Mouse (Mus musculus): ENCODE measurements at regions not wholly inside any gene's neighbourhood (a gene's known extent, or its start where the extent isn't known, plus 50 kb on each side); places are given as distances from the start of the nearest gene placed in this dataset.

- peak overlapping the region; percentile 24; the same call in 1 of the 2 replicates for H3K27ac ChIP-seq
- H3K27me3 ChIP-seq, result no peaks in the 10 kb centered on the region
- H3K4me3 ChIP-seq, result peak overlapping the region; percentile 20; the same call in 1 of the 2 replicates
- H3K36me3 ChIP-seq, result no peaks in the 10 kb centered on the region
- 33% methylated on average over 9 of the region's 9 CpGs for WGBS
- ATAC-seq (replicated peaks; ENCODE audit: insufficient number of reproducible peaks, insufficient read depth, low FRiP score, low read depth), result no peak; the same call in 1 of the 2 replicates
- H3K9me3 ChIP-seq (replicated peaks), result no peaks in the 10 kb centered on the region
- H3K4me1 ChIP-seq (replicated peaks), result peaks cover 13% of the 10 kb centered on the region
- H3K4me2 ChIP-seq, result peak overlapping the region; percentile 58
- no peak overlapping the region for H3K9ac ChIP-seq
These were observed 84.4 kb upstream of the Cxadr start for GRCm38 (mm10) chr16:78216752-78217351.

- Histone ChIP-seq H3K9ac (no peak overlapping the region), H3K4me3 (no peak overlapping the region), H3K4me1 (replicated peaks) (peaks cover 4% of the 10 kb centered on the region; the same call in 1 of the 2 replicates), H3K27ac (no peak overlapping the region), H3K27me3 (no peaks in the 10 kb centered on the region), H3K9me3 (replicated peaks) (no peaks in the 10 kb centered on the region), H3K4me2 (no peak overlapping the region), H3K36me3 (no peaks in the 10 kb centered on the region)
- 75% methylated on average over 8 of the region's 8 CpGs for WGBS
- no peak for ATAC-seq (replicated peaks; ENCODE audit: insufficient number of reproducible peaks, insufficient read depth, low FRiP score, low read depth)
These were observed 89.6 kb upstream of the Cxadr start for GRCm38 (mm10) chr16:78211687-78212086.

GRCm38 (mm10) chr16:78208321-78208720 is 93.0 kb upstream of the Cxadr start:
- H3K27me3 ChIP-seq, result no peaks in the 10 kb centered on the region
- no peak for ATAC-seq (replicated peaks; ENCODE audit: insufficient number of reproducible peaks, insufficient read depth, low FRiP score, low read depth)
- WGBS, result 71% methylated on average over 5 of the region's 5 CpGs
- H3K4me3 ChIP-seq, result no peak overlapping the region
- H3K36me3 ChIP-seq, result no peaks in the 10 kb centered on the region
- no peak overlapping the region for H3K9ac ChIP-seq
- no peaks in the 10 kb centered on the region for H3K4me1 ChIP-seq (replicated peaks)
- no peak overlapping the region for H3K4me2 ChIP-seq
- no peak overlapping the region for H3K27ac ChIP-seq
- no peaks in the 10 kb centered on the region for H3K9me3 ChIP-seq (replicated peaks)

GRCm38 (mm10) chr16:78204332-78204731 is 97.0 kb upstream of the Cxadr start:
- Histone ChIP-seq H3K27ac (no peak overlapping the region), H3K4me1 (replicated peaks) (no peaks in the 10 kb centered on the region), H3K4me3 (no peak overlapping the region), H3K9me3 (replicated peaks) (no peaks in the 10 kb centered on the region), H3K4me2 (no peak overlapping the region), H3K9ac (no peak overlapping the region), H3K36me3 (no peaks in the 10 kb centered on the region), H3K27me3 (no peaks in the 10 kb centered on the region)
- 72% methylated on average over 9 of the region's 9 CpGs for WGBS
- ATAC-seq (replicated peaks; ENCODE audit: insufficient number of reproducible peaks, insufficient read depth, low FRiP score, low read depth), result no peak

GRCm38 (mm10) chr16:78200044-78200830 is 101.1 kb upstream of the Cxadr start:
- 69% methylated on average over 12 of the region's 12 CpGs for WGBS
- Histone ChIP-seq H3K4me1 (replicated peaks) (0 out of 2 replicates have a peak, but pooled peaks cover 4% of the 10 kb centered on the region), H3K36me3 (no peaks in the 10 kb centered on the region), H3K4me3 (no peak overlapping the region), H3K4me2 (no peak overlapping the region), H3K9me3 (replicated peaks) (no peaks in the 10 kb centered on the region), H3K27ac (no peak overlapping the region), H3K9ac (no peak overlapping the region), H3K27me3 (peaks cover 3% of the 10 kb centered on the region; the same call in 1 of the 2 replicates)
- ATAC-seq (replicated peaks; ENCODE audit: insufficient number of reproducible peaks, insufficient read depth, low FRiP score, low read depth), result no peak

GRCm38 (mm10) chr16:78199252-78199651 is 102.0 kb upstream of the Cxadr start:
- Histone ChIP-seq H3K27ac (no peak overlapping the region), H3K27me3 (peaks cover 3% of the 10 kb centered on the region; the same call in 1 of the 2 replicates), H3K4me1 (replicated peaks) (0 out of 2 replicates have a peak, but pooled peaks cover 4% of the 10 kb centered on the region), H3K4me2 (peak overlapping the region; percentile 38; the same call in 1 of the 2 replicates), H3K9ac (no peak overlapping the region), H3K9me3 (replicated peaks) (no peaks in the 10 kb centered on the region), H3K4me3 (no peak overlapping the region), H3K36me3 (no peaks in the 10 kb centered on the region)
- no peak for ATAC-seq (replicated peaks; ENCODE audit: insufficient number of reproducible peaks, insufficient read depth, low FRiP score, low read depth)
- WGBS, result 67% methylated on average over 10 of the region's 10 CpGs

- no peak overlapping the region for H3K4me3 ChIP-seq
- peaks cover 3% of the 10 kb centered on the region; the same call in 1 of the 2 replicates for H3K27me3 ChIP-seq
- H3K27ac ChIP-seq, result no peak overlapping the region
- peak overlapping the region; percentile 39 for H3K4me2 ChIP-seq
- no peak for ATAC-seq (replicated peaks; ENCODE audit: insufficient number of reproducible peaks, insufficient read depth, low FRiP score, low read depth)
- 0 out of 2 replicates have a peak, but pooled peaks cover 4% of the 10 kb centered on the region for H3K4me1 ChIP-seq (replicated peaks)
- H3K36me3 ChIP-seq, result no peaks in the 10 kb centered on the region
- 4% methylated on average over 16 of the region's 16 CpGs for WGBS
- no peaks in the 10 kb centered on the region for H3K9me3 ChIP-seq (replicated peaks)
- H3K9ac ChIP-seq, result no peak overlapping the region
These were observed 102.6 kb upstream of the Cxadr start for GRCm38 (mm10) chr16:78198642-78199121.

- Histone ChIP-seq H3K4me3 (no peak overlapping the region), H3K9me3 (replicated peaks) (no peaks in the 10 kb centered on the region), H3K9ac (no peak overlapping the region), H3K4me2 (no peak overlapping the region), H3K4me1 (replicated peaks) (0 out of 2 replicates have a peak, but pooled peaks cover 4% of the 10 kb centered on the region), H3K27me3 (peaks cover 3% of the 10 kb centered on the region; the same call in 1 of the 2 replicates), H3K27ac (no peak overlapping the region), H3K36me3 (no peaks in the 10 kb centered on the region)
- ATAC-seq (replicated peaks; ENCODE audit: insufficient number of reproducible peaks, insufficient read depth, low FRiP score, low read depth), result no peak
- WGBS, result 12% methylated on average over 10 of the region's 10 CpGs
These were observed 103.9 kb upstream of the Cxadr start for GRCm38 (mm10) chr16:78197252-78197896.

GRCm38 (mm10) chr16:78170627-78171605 is 130.4 kb upstream of the Cxadr start:
- Histone ChIP-seq H3K36me3 (no peaks in the 10 kb centered on the region), H3K27me3 (no peaks in the 10 kb centered on the region), H3K9ac (no peak overlapping the region), H3K4me1 (replicated peaks) (no peaks in the 10 kb centered on the region), H3K4me2 (no peak overlapping the region), H3K4me3 (no peak overlapping the region), H3K27ac (no peak overlapping the region), H3K9me3 (replicated peaks) (no peaks in the 10 kb centered on the region)
- no peak for ATAC-seq (replicated peaks; ENCODE audit: insufficient number of reproducible peaks, insufficient read depth, low FRiP score, low read depth)
- 71% methylated on average over 9 of the region's 9 CpGs for WGBS

GRCm38 (mm10) chr16:78156876-78157232 is 144.4 kb upstream of the Cxadr start:
- Histone ChIP-seq H3K27me3 (no peaks in the 10 kb centered on the region), H3K4me2 (no peak overlapping the region), H3K4me3 (no peak overlapping the region), H3K4me1 (replicated peaks) (no peaks in the 10 kb centered on the region), H3K36me3 (no peaks in the 10 kb centered on the region), H3K9ac (no peak overlapping the region), H3K9me3 (replicated peaks) (no peaks in the 10 kb centered on the region), H3K27ac (no peak overlapping the region)
- WGBS, result 72% methylated on average over 3 of the region's 3 CpGs
- ATAC-seq (replicated peaks; ENCODE audit: insufficient number of reproducible peaks, insufficient read depth, low FRiP score, low read depth), result no peak

Data from heart, embryonic 15.5 days (tissue).